Comparison of ENCODE assay signal across 20 mouse cellular contexts in genomic region chr6:142887375-142887774, GRCm38 (mm10).
DNase-seq lines count a peak whose midpoint lies in the region; ATAC-seq and TF ChIP-seq lines count a peak whose summit lies in the region.
"Had no signal": no experiment of that assay in that cellular context is flagged by ENCODE, and none has a peak within 500 bp of the region (broad histone marks: within the 10 kb centered on the region; RNA-seq: fewer than 3 reads in every experiment).

No protein-coding gene starts in this region.

- no peak overlapping the region for H3K9ac ChIP-seq in lung, embryonic 16.5 days (ENCODE audit: low read length)
- H3K9ac ChIP-seq: hindbrain, embryonic 15.5 days; liver, postnatal 0 days had no signal

- H3K36me3 ChIP-seq in lung, embryonic 16.5 days (ENCODE audit: control insufficient read depth, insufficient read depth, low read length): no peaks in the 10 kb centered on the region
- H3K36me3 ChIP-seq in thymus, adult 2 months (ENCODE audit: control insufficient read depth, insufficient read depth, low read length): no peaks in the 10 kb centered on the region
- H3K36me3 ChIP-seq: hindbrain, embryonic 15.5 days had no signal

- TF ChIP-seq CTCF in thymus, adult 2 months (IDR thresholded peaks at IDR 0.05; ENCODE audit: borderline replicate concordance, control insufficient read depth, extremely low read depth, insufficient read depth, low read length, poor library complexity): no peak

- H3K4me3 ChIP-seq in lung, embryonic 16.5 days (ENCODE audit: low read length): no peak overlapping the region
- no peak overlapping the region for H3K4me3 ChIP-seq in thymus, adult 2 months (ENCODE audit: control insufficient read depth, insufficient read depth, low read length)
- H3K4me3 ChIP-seq: hindbrain, embryonic 15.5 days had no signal

- H3K4me2 ChIP-seq in lung, embryonic 16.5 days (ENCODE audit: low read depth, low read length): no peak overlapping the region
- H3K4me2 ChIP-seq: heart, embryonic 11.5 days; hindbrain, embryonic 15.5 days; liver, embryonic 11.5 days had no signal

- no peaks in the 10 kb centered on the region for H3K27me3 ChIP-seq in lung, embryonic 16.5 days (ENCODE audit: control insufficient read depth, insufficient read depth, low read depth, low read length)
- H3K27me3 ChIP-seq in thymus, adult 2 months (ENCODE audit: control insufficient read depth, insufficient read depth, low read length): no peaks in the 10 kb centered on the region
- H3K27me3 ChIP-seq: hindbrain, embryonic 15.5 days had no signal

- H3K4me1 ChIP-seq in lung, embryonic 16.5 days (replicated peaks; ENCODE audit: control insufficient read depth, insufficient read depth, low read length): no peaks in the 10 kb centered on the region
- H3K4me1 ChIP-seq in thymus, adult 2 months (replicated peaks; ENCODE audit: control insufficient read depth, insufficient read depth, low read length): peaks cover 32% of the 10 kb centered on the region
- H3K4me1 ChIP-seq: hindbrain, embryonic 15.5 days had no signal

- 63% methylated on average over 1 of the region's 1 CpGs for WGBS in lung, embryonic 16.5 days
- 0% methylated on average over 1 of the region's 1 CpGs for WGBS in thymus, adult 2 months

- H3K27ac ChIP-seq in lung, embryonic 16.5 days (ENCODE audit: low read length): no peak overlapping the region
- H3K27ac ChIP-seq in thymus, adult 2 months (ENCODE audit: control insufficient read depth, insufficient read depth, low read length): no peak overlapping the region; the same call in 1 of the 2 replicates
- H3K27ac ChIP-seq: hindbrain, embryonic 15.5 days had no signal

- no peaks in the 10 kb centered on the region for H3K9me3 ChIP-seq in lung, embryonic 16.5 days (ENCODE audit: control insufficient read depth, low read length)
- H3K9me3 ChIP-seq: hindbrain, embryonic 15.5 days had no signal

- no peak for TF ChIP-seq POLR2A in thymus, adult 2 months (IDR thresholded peaks at IDR 0.05; ENCODE audit: control insufficient read depth, extremely low read depth, insufficient read depth, low read length, poor library complexity)

- ATAC-seq in lung, embryonic 16.5 days (ENCODE audit: low read depth): 0 out of 2 replicates have a peak, but pooled peaks have one; percentile 12
- peak; percentile 69 for ATAC-seq in common myeloid progenitor, adult 5-6 weeks (replicated peaks; ENCODE audit: low read depth, poor library complexity, severe bottlenecking)
- no peak for ATAC-seq in erythroblast, adult 5-6 weeks (replicated peaks; ENCODE audit: low FRiP score, poor library complexity, severe bottlenecking)
- ATAC-seq: forebrain, embryonic 14.5 days; intestine, embryonic 16.5 days; liver, postnatal 0 days; midbrain, embryonic 16.5 days had no signal

- DNase-seq in lung, postnatal 4 days: no peak
- peak; percentile 46 for DNase-seq in thymus, adult 2 months
- DNase-seq in frontal cortex, postnatal 25 days (ENCODE audit: low spot score in 2 of 2): no peak
- no peak for DNase-seq in kidney, postnatal 14 days
- DNase-seq: adrenal gland, postnatal 14 days; cerebellum, adult 8-10 months; cerebellum, postnatal 36 days; heart, postnatal 10 days; kidney, adult 9 months; layer of hippocampus, postnatal 36 days; liver, postnatal 0 days had no signal
